Mouse (Mus musculus) hindbrain, embryonic 15.5 days (tissue): ENCODE data around the gene Mrpl53. TPM values are rescaled to one million over a fixed set of nuclear protein-coding genes. Genes with fewer than 3 reads are reported as not detected.
A peak's percentile ranks its signal among the peaks of the same experiment; 100 is the strongest.

ENCODE experiments used
- ATAC-seq: fragments of 200-750 bp; cut with Nextera tagmentation; 2 replicates; pipeline ENCODE4 v1.8.0; 2017; ENCODE audit warnings: low read depth, moderate number of reproducible peaks, moderate TSS enrichment; ENCODE audit not compliant: low FRiP score
- H3K27ac ChIP-seq: fragments of 300-500 bp; sonication (generic); replicated peaks from 2 replicates; pipeline ENCODE4 v1.5.1; 2015; ENCODE audit warnings: mild to moderate bottlenecking, inconsistent platforms
- H3K27me3 ChIP-seq: fragments of 300-500 bp; sonication (generic); 2 replicates; pipeline ENCODE4 v1.6.1; 2015; ENCODE audit warnings: control low read depth, inconsistent platforms
- H3K36me3 ChIP-seq: fragments of 300-500 bp; sonication (generic); 2 replicates; pipeline ENCODE4 v1.6.1; 2015; ENCODE audit warnings: control low read depth, inconsistent platforms
- H3K4me1 ChIP-seq: fragments of 300-500 bp; sonication (generic); replicated peaks from 2 replicates; pipeline ENCODE4 v1.6.1; 2015; ENCODE audit warnings: control low read depth, inconsistent platforms
- H3K4me2 ChIP-seq: fragments of 300-500 bp; sonication (generic); 2 replicates; pipeline ENCODE4 v1.6.1; 2015; ENCODE audit warnings: moderate library complexity, mild to moderate bottlenecking, inconsistent platforms
- H3K4me3 ChIP-seq: fragments of 300-500 bp; sonication (generic); 2 replicates; pipeline ENCODE4 v1.5.1; 2015; ENCODE audit warnings: mild to moderate bottlenecking, inconsistent platforms
- H3K9ac ChIP-seq: fragments of 300-500 bp; sonication (generic); 2 replicates; pipeline ENCODE4 v1.6.1; 2015; ENCODE audit warnings: inconsistent platforms
- H3K9me3 ChIP-seq: fragments of 300-500 bp; sonication (generic); 2 replicates; pipeline ENCODE4 v1.6.1; 2016; ENCODE audit warnings: control low read depth, inconsistent platforms
- WGBS: fragments of 180-500 bp; shearing (Covaris S2); methylation state at CpG from one replicate; pipeline ENCODE4 v1.1.7; 2015; 5-methylcytosine and 5-hydroxymethylcytosine counted together
- polyA plus RNA-seq: library from polyadenylated mRNA; unstranded; fragments of >200 nt; fragmentation: Nextera tagmentation; extraction: Ambion mirVana; gene quantifications from 2 replicates; pipeline ENCODE4 v1.2.1, GENCODE M21; 2015

Gene Mrpl53
- polyA plus RNA-seq, 1 experiment from 2014 or later: 113 TPM

DNA sequence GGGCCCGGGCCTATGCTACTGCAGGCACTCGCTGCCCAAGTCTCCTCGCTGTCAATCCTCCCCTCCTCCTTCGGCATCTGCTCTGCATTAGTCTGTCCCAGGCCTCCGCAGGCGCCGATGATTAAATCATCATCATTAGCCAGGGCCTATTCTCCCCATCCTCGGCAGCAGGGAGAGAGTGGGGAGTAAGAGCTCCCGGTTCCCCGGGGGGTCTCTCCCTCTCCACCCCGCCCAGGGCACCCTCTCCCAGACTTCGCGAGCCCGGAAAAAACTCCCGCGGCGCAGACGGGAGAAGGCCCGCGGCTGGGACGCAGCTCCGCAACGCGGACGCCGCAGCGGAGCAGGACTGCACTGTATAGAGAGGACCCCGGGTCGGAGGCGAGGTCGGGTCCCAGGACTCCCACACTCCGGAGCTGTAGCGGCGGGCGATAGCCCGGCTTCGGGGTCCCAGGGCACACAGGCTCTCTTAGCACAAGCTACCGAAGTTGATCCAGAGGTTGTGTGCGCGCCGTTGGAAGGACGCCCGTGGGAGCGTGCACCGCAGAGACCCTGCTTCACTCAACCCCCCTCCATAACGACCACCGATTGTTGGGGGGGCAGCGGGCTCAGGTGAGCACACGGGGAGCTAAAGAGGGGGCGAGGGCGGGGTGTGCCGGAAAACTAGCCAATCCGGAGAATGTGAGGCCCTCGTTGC, 31.1 kb upstream of the Mrpl53 start, which contains the start of gene Pcgf1:
Gene Pcgf1 (plus strand): TSS at position 240 of the 694 bp plus-strand sequence.
- Histone ChIP-seq H3K27me3 (peaks cover 53% of the 10 kb centered on the region), H3K9ac (peak within 1 kb of the TSS; percentile 70), H3K9me3 (no peaks in the 10 kb centered on the region), H3K36me3 (peaks cover 10% of the 10 kb centered on the region), H3K4me2 (peak within 1 kb of the TSS; percentile 95), H3K4me3 (peak within 1 kb of the TSS; percentile 83), H3K4me1 (peaks cover 21% of the 10 kb centered on the region), H3K27ac (peak within 1 kb of the TSS; percentile 95)
- WGBS: under 1% methylated on average over 54 of the region's 54 CpGs
- ATAC-seq: peak; percentile 80

DNA sequence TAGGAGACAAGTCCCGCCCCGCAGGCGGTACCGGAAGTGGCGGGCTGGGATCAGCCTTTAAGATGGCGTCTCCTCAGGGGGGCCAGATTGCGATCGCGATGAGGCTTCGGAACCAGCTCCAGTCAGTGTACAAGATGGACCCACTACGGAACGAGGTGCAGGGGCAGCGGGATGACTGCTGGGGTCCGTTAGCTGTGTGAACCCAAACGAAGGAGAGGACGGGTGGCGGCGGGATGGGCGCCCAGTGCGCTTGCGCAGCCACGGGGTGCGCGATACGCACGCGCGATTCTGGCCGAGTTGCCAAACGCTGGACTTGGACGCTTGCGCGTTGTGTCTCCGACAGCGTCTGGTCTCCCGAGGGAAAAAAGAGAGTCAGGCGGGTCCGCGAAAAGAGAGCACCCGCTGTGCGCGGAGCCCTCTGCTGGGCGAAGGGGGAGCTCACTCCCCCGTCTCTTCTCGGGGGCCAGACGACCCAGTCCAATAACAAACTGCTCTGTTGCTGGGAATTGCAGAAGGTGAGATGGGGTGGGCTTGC, 30.4 kb upstream of the Mrpl53 start:
- ATAC-seq: peak; percentile 94
- Histone ChIP-seq H3K4me2 (peak overlapping the region; percentile 95), H3K9me3 (no peaks in the 10 kb centered on the region), H3K4me3 (peak overlapping the region; percentile 83), H3K4me1 (peaks cover 21% of the 10 kb centered on the region), H3K36me3 (peaks cover 10% of the 10 kb centered on the region), H3K9ac (peak overlapping the region; percentile 70), H3K27me3 (peaks cover 55% of the 10 kb centered on the region), H3K27ac (peak overlapping the region; percentile 95)
- WGBS: under 1% methylated on average over 46 of the region's 46 CpGs

DNA sequence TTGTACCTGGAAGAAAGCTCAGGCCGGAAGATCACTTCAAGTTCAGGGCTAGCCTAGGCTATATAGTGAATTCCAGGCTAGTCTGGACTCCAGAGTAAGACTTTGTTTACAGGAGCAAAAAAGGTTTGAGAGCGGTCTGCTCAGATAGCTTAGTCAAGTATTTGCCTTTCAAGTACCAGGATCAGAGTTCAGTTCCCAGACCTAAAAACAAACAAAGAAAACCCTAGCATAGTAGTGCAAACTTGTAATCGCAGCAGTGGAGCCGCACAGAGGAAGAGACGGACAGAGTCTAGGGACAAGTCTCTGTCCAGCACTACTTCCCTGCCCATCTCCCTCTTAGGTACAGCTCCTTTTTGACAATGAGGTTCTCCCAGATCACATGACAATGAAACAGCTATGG, 28.6 kb upstream of the Mrpl53 start:
- no peak overlapping the region for H3K27ac ChIP-seq
- H3K9ac ChIP-seq: no peak overlapping the region
- ATAC-seq: no peak
- no peak overlapping the region for H3K4me2 ChIP-seq
- H3K4me1 ChIP-seq: peaks cover 21% of the 10 kb centered on the region
- H3K36me3 ChIP-seq: peaks cover 10% of the 10 kb centered on the region
- H3K9me3 ChIP-seq: no peaks in the 10 kb centered on the region
- peaks cover 55% of the 10 kb centered on the region for H3K27me3 ChIP-seq
- WGBS: 97% methylated on average over 5 of the region's 5 CpGs
- no peak overlapping the region for H3K4me3 ChIP-seq

DNA sequence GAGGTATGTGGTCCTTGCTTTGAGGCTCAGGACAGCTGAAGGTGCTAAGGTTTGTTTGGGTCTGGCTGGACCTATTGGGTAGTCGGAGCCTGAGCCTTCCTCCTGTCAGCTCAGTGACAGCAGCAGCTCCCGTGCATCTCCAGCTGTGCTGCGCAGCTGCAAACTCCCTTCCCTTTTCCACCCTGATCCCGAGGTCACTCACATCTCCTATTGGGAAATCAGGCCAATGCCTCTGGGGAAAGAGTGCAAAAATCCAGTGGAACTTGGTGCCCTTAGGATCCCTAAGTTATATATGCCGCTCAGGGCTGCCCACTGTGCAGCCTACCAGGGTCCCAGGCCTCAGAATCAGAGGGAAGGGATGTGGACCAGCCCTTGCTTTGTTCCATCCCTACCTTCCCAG, 25.3 kb upstream of the Mrpl53 start:
- Histone ChIP-seq H3K9me3 (no peaks in the 10 kb centered on the region), H3K27ac (no peak overlapping the region), H3K27me3 (peaks cover 67% of the 10 kb centered on the region), H3K4me1 (peaks cover 25% of the 10 kb centered on the region), H3K4me2 (no peak overlapping the region), H3K9ac (no peak overlapping the region), H3K4me3 (no peak overlapping the region), H3K36me3 (peaks cover 10% of the 10 kb centered on the region)
- 18% methylated on average over 5 of the region's 5 CpGs for WGBS
- ATAC-seq: no peak

DNA sequence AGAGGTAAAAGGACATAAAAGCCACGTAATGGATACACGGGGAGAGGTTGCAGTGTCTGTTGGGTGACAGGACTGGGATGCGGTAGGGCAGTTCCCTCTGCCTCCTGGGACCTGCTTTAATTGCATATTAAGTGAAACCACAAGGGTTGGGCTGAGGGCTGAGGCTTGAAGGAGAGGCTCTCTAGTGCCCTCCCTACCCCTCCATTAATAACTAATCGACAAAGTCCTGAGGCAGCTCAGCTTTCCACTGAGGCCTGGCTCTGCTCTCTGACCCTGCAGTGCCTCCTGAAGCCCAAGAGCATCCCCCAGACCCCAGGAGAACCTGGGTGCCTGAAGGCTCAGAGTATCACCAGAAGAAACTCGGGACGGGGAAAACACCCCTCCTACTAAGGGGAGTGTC, 24.4 kb upstream of the Mrpl53 start:
- peaks cover 10% of the 10 kb centered on the region for H3K36me3 ChIP-seq
- H3K27ac ChIP-seq: no peak overlapping the region
- H3K9ac ChIP-seq: no peak overlapping the region
- H3K4me2 ChIP-seq: no peak overlapping the region
- H3K27me3 ChIP-seq: peaks cover 74% of the 10 kb centered on the region
- no peaks in the 10 kb centered on the region for H3K9me3 ChIP-seq
- H3K4me3 ChIP-seq: no peak overlapping the region
- no peak for ATAC-seq
- 3% methylated on average over 6 of the region's 6 CpGs for WGBS
- H3K4me1 ChIP-seq: peaks cover 17% of the 10 kb centered on the region

DNA sequence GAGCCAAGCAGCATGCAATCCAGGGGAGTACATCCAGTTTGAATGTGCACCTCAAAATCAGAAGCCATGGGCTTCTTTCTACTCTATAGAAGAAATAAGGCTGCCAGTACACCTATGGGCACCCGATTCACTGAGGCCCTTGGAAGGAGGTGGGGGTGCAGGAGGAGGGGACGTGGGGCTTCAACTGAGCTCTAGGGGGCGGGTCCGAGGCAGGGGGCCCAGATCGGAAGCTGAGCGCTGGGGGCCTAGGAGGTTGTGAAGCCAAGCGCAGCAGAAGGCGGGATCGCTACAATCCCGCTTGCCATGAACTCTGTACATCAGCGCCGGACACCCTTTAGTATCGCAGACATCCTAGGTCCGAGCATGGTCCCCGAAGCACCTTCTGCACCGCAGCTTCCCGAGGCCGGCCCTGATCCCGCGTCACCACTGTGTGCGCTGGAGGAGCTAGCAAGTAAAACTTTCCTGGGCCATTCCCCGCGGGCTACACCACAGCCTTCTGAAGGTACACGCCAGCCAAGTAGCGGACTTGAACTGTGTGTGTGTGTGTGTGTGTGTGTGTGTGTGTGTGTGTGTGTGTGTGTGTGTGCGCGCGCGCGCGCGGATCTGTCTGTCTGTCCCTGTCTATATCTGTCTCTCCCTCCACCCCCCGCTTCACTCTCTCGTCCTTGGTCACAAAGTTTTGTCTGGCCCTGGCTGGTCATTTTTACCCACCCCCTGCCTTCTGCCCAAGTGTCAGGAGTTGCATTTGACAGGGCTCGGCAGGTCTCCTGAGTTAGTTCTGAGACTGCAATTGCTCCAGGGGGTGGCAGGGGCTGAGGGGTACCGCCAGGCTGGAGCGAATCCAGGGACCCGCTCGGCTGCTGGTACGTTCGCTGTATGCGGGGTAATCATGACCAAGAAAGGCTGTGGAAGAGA, 22.5 kb upstream of the Mrpl53 start, which contains the start of gene Lbx2:
Gene Lbx2 (plus strand): TSS at position 247 of the 915 bp plus-strand sequence.
- Histone ChIP-seq H3K4me3 (0 out of 2 replicates have a peak within 1 kb of the TSS, but pooled peaks have one; percentile 0), H3K27ac (no peak within 1 kb of the TSS), H3K36me3 (peaks cover 6% of the 10 kb centered on the region), H3K4me2 (peak within 1 kb of the TSS; percentile 37; the same call in 1 of the 2 replicates), H3K9ac (no peak within 1 kb of the TSS), H3K27me3 (peaks cover 89% of the 10 kb centered on the region), H3K4me1 (peaks cover 12% of the 10 kb centered on the region), H3K9me3 (no peaks in the 10 kb centered on the region)
- 5% methylated on average over 42 of the region's 42 CpGs for WGBS
- ATAC-seq: no peak

DNA sequence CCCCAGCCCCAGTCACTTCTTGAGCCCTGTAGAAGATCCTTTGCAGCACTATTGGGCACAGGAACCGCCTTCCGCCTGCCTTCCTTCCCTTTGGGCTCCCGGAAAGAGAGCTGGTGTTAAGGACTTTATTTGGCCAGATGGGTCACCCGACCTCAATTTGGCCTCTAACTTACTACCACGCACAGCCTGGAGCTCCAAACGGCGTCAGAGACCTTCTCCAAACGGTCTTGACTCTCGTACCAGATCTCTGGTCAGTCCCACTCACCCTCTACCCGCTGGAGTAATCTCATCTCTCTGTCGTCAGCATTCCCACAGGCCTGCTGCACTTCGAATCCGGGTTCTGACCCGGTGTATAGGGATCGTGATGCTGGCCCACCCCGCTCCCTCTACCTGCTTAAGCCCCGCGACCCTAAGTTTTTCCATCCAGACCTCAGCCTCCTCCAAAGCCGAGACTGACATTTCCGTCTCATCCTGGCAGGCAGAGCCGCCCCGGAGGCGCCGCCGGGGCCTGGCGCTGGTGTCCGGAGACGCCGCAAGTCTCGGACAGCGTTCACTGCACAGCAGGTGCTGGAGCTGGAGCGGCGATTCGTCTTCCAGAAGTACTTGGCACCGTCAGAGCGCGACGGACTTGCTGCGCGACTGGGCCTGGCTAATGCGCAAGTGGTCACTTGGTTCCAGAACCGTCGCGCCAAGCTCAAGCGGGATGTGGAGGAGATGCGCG, 21.5 kb upstream of the Mrpl53 start:
- H3K4me1 ChIP-seq: peaks cover 12% of the 10 kb centered on the region
- H3K4me2 ChIP-seq: peak overlapping the region; percentile 37
- H3K27me3 ChIP-seq: peaks cover 84% of the 10 kb centered on the region
- H3K27ac ChIP-seq: no peak overlapping the region
- peak overlapping the region; percentile 1; the same call in 1 of the 2 replicates for H3K4me3 ChIP-seq
- 1% methylated on average over 47 of the region's 47 CpGs for WGBS
- H3K9me3 ChIP-seq: no peaks in the 10 kb centered on the region
- no peak overlapping the region for H3K9ac ChIP-seq
- ATAC-seq: no peak
- no peaks in the 10 kb centered on the region for H3K36me3 ChIP-seq

DNA sequence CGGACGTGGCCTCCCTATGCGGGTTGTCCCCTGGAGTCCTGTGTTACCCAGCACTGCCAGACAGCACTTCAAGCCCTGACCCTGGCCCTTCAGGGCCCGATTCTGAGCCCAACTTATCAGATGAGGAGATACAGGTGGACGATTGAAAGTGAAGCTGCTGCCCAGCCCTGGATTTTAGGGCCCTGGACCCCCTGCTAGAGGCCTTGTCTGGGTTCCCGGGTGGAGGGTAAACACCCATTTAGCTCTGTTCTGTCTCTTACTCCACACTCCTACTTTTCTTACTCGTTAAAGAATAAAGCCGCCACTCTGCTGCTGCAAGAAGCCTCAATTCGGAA, 20.9 kb upstream of the Mrpl53 start:
- Histone ChIP-seq H3K27ac (no peak overlapping the region), H3K27me3 (peaks cover 79% of the 10 kb centered on the region), H3K4me1 (peaks cover 12% of the 10 kb centered on the region), H3K9me3 (no peaks in the 10 kb centered on the region), H3K4me3 (0 out of 2 replicates have a peak overlapping the region, but pooled peaks have one; percentile 1), H3K4me2 (peak overlapping the region; percentile 37), H3K9ac (no peak overlapping the region), H3K36me3 (no peaks in the 10 kb centered on the region)
- 2% methylated on average over 9 of the region's 9 CpGs for WGBS
- no peak for ATAC-seq

DNA sequence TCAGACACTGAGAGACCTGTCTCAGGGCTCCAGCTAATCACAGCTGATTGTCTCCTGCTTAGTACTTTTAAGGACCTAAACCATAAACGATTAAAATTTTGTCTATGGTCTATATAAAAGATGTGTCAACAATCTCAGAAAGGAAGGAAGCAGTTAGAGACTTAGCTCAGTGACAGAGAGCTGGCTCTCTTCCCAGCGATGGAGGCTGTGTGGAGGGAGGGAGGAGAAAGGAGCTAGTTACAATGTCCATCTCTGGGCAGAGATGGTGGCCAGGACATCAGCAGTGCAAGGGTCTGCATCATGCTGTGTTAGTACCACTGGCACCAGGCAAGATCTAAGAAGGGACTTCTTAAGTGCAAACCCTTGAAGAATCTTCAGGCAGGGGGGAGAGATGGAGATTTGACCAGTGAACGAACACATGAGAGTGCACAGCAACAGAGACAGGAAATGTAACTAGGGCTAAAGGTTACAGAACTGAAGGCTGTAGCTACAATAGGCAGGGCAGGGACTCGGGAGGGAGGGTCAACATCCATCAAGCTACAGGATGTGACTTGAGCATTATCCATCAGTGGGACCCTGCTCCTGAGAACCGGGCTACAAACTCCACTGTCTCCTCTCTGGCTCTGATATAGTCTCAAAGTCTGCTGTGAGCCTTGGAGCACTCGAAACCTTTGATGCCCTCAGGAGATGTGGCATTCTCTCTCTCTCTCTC, 16.3 kb upstream of the Mrpl53 start:
- Histone ChIP-seq H3K27me3 (peaks cover 34% of the 10 kb centered on the region), H3K27ac (no peak overlapping the region), H3K4me2 (no peak overlapping the region), H3K4me3 (no peak overlapping the region), H3K4me1 (peaks cover 5% of the 10 kb centered on the region; the same call in 1 of the 2 replicates), H3K36me3 (no peaks in the 10 kb centered on the region), H3K9ac (no peak overlapping the region), H3K9me3 (no peaks in the 10 kb centered on the region)
- WGBS: 51% methylated on average over 6 of the region's 6 CpGs
- ATAC-seq: no peak

DNA sequence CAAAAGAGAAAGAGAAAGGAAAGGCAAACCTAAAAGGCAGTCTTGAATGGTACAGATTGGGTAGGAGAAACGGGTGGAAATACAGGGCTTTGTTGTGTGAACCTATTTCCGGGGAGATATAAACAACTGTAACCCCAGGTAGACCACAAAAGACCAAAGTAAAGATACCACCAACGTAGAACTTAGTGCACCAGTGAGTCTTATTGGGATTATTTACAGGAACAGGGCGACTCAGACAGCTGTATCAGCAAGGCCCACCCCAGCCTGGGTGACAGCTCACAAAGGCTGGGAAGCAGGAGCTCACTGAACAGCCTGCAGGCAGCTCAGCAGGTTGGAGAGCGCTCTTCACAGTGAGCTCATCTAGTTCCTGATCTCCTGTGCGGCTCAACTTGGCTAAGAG, 12.9 kb upstream of the Mrpl53 start:
- Histone ChIP-seq H3K4me1 (0 out of 2 replicates have a peak, but pooled peaks cover 4% of the 10 kb centered on the region), H3K4me3 (no peak overlapping the region), H3K9me3 (no peaks in the 10 kb centered on the region), H3K4me2 (no peak overlapping the region), H3K27me3 (peaks cover 8% of the 10 kb centered on the region), H3K27ac (no peak overlapping the region), H3K36me3 (no peaks in the 10 kb centered on the region), H3K9ac (no peak overlapping the region)
- 41% methylated on average over 6 of the region's 6 CpGs for WGBS
- ATAC-seq: no peak

DNA sequence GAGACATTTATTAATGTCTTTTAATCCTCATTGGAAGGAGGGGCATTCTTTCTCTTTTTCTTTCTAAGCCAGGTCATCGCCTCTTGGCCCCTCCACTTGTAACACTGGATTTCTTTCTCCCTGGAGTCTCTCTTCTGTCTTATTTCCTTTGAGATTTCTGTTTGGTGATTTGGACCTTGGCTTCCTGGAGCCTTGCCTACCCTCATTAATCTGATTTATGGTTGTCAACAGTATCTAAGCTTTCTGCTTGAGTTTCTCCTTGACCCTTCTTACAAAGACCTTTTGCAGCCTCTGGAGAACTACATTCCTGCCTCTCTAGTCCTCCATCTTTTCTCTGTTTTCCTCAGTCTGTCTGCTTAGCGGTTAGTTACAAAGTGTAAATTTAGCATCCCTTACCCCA, 10.4 kb upstream of the Mrpl53 start:
- Histone ChIP-seq H3K36me3 (no peaks in the 10 kb centered on the region), H3K9ac (no peak overlapping the region), H3K9me3 (no peaks in the 10 kb centered on the region), H3K4me2 (no peak overlapping the region), H3K27ac (no peak overlapping the region), H3K4me3 (no peak overlapping the region), H3K27me3 (peaks cover 4% of the 10 kb centered on the region; the same call in 1 of the 2 replicates), H3K4me1 (peaks cover 18% of the 10 kb centered on the region)
- ATAC-seq: no peak
- 76% methylated on average over 2 of the region's 2 CpGs for WGBS
